Mouse (Mus musculus) myocyte (in vitro differentiated cells): ENCODE measurements around the gene Lrrc10b.

Experiments used
- E2F4 ChIP-seq: IDR thresholded peaks from one replicate; pipeline ENCODE4 v1.6.1; 2011; ENCODE audit warnings: mild to moderate bottlenecking, control low read depth, moderate library complexity; ENCODE audit not compliant: insufficient read depth
- MAX ChIP-seq: IDR thresholded peaks from one replicate; pipeline ENCODE4 v1.6.1; 2011; ENCODE audit warnings: low read depth, mild to moderate bottlenecking, control low read depth
- MYOG ChIP-seq, 3 experiments: IDR thresholded peaks; one replicate each; pipeline ENCODE4 v1.6.1; 2011; ENCODE audit warnings: control low read depth in 2 of 3, low read depth in 2 of 3, mild to moderate bottlenecking in 2 of 3; ENCODE audit not compliant: insufficient read length in 2 of 3, control insufficient read depth in 1 of 3, insufficient read depth in 1 of 3
- POLR2A ChIP-seq: IDR thresholded peaks from one replicate; pipeline ENCODE4 v1.6.1; 2011; ENCODE audit warnings: low read depth, mild to moderate bottlenecking, control low read depth, moderate library complexity; ENCODE audit not compliant: insufficient read length
- POLR2AphosphoS2 ChIP-seq: IDR thresholded peaks from one replicate; pipeline ENCODE4 v1.6.1; 2011; ENCODE audit warnings: low read depth, control low read depth; ENCODE audit not compliant: insufficient read length
- TCF12 ChIP-seq: IDR thresholded peaks from one replicate; pipeline ENCODE4 v1.6.1; 2011; ENCODE audit warnings: mild to moderate bottlenecking, control low read depth; ENCODE audit not compliant: poor library complexity, insufficient read depth, severe bottlenecking
- USF1 ChIP-seq: IDR thresholded peaks from one replicate; pipeline ENCODE4 v1.6.1; 2011; ENCODE audit warnings: low read depth, mild to moderate bottlenecking, control low read depth, moderate library complexity

DNA sequence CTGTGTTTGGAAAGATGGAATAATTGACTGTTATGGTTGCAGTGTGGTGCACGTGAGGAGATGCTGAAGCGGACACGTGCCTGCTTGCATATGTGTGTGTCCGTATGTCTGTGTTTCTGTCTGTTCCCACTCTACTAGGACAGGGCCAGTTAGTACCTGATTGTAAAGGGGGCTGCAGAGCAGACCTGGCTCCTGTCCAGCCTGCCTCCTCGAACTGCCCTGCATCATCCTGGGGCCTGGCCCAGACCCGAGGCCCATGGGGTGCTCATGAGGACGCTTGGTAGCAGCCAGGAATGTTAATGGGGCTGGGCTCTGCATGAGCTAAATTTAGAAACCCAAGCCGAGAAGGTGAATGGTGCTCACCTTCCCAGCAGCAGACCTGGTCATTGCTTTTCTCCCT is 40.4 kb downstream of the Lrrc10b start:
- TF ChIP-seq POLR2A = no peak
- TF ChIP-seq POLR2AphosphoS2 = no peak
- no peak for TF ChIP-seq USF1
- no peak for TF ChIP-seq TCF12
- TF ChIP-seq MYOG (IDR thresholded peaks at IDR 0.05; ENCODE audit: control insufficient read depth in 1 of 3, insufficient read depth in 1 of 3, insufficient read length in 2 of 3, low read depth in 2 of 3) = no peak
- TF ChIP-seq E2F4 = no peak
- no peak for TF ChIP-seq MAX
